ENCODE assay signal across 12 mouse cellular contexts in the genomic region with DNA sequence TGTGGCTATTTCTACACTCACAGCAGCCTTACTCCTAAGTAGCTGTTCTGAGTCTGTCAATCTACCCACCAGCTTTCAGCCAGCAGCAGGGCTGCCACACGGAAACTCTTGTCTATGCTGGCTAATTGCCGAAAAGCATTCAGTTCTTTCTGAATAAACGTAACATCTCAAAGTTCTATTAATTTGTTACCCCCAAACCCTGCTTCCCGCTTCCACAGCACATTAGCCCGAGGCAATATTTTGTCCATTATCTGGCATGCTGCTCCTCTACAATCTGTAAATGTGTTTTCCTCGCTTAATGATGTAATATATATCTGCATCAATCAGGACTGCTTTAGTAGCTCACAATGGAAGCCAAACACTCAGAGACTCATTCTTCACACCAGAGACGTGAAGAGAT.
"Had no signal": no experiment of that assay in that cellular context is flagged by ENCODE, and none has a peak within 500 bp of the region (broad histone marks: within the 10 kb centered on the region; RNA-seq: fewer than 3 reads in every experiment).

No protein-coding gene starts in this region.

- DNase-seq: kidney, adult 2 months; kidney, postnatal 14 days; left cerebral cortex, postnatal 4 days; lung, adult 18-20 months; right cerebral cortex, postnatal 4 days; spleen, adult 18-20 months; thymus, adult 18-20 months; thymus, postnatal 14 days had no signal

- H3K4me3 ChIP-seq: kidney, embryonic 15.5 days; limb, embryonic 13.5 days; myocyte had no signal

- H3K27ac ChIP-seq: kidney, embryonic 15.5 days; limb, embryonic 13.5 days; liver, embryonic 14.5 days had no signal

- H3K4me1 ChIP-seq: kidney, embryonic 15.5 days; limb, embryonic 13.5 days had no signal

- H3K9ac ChIP-seq: kidney, embryonic 15.5 days; limb, embryonic 13.5 days; liver, embryonic 14.5 days had no signal

- H3K9me3 ChIP-seq: kidney, embryonic 15.5 days; limb, embryonic 13.5 days had no signal

- H3K4me2 ChIP-seq: kidney, embryonic 15.5 days; limb, embryonic 13.5 days had no signal

- H3K36me3 ChIP-seq: kidney, embryonic 15.5 days; limb, embryonic 13.5 days had no signal

- H3K27me3 ChIP-seq: kidney, embryonic 15.5 days; limb, embryonic 13.5 days had no signal
